Mouse (Mus musculus) brain, embryonic 14.5 days (tissue): ENCODE measurements around the gene Rnf215.
"Not testable (repeated sequence)": the region's sequence is repeated elsewhere in the genome, so short reads cannot be mapped to it uniquely, and the experiment has no call there.

Experiments used
- CTCF ChIP-seq: fragments of 200-500 bp; IDR thresholded peaks from 2 replicates; pipeline ENCODE4 v1.5.1; 2012; ENCODE audit warnings: inconsistent platforms, mild to moderate bottlenecking, moderate library complexity, borderline replicate concordance; ENCODE audit not compliant: insufficient read depth, insufficient read length; ENCODE audit errors: extremely low read depth
- POLR2A ChIP-seq: fragments of 200-500 bp; IDR thresholded peaks from 2 replicates; pipeline ENCODE4 v1.6.1; 2012; ENCODE audit warnings: mild to moderate bottlenecking, inconsistent platforms, borderline replicate concordance; ENCODE audit not compliant: poor library complexity, insufficient read depth, insufficient read length, severe bottlenecking; ENCODE audit errors: extremely low read depth

- TF ChIP-seq POLR2A, CTCF: not testable (repeated sequence)
These were observed 50.5 kb downstream of the Rnf215 start for GRCm38 (mm10) chr11:4185480-4185879.
